Mouse (Mus musculus) cerebellum, adult 9-10 months (tissue): Measurements from ENCODE around the gene C1qtnf2.
A peak's percentile ranks its signal among the peaks of the same experiment; 100 is the strongest.

Source experiments
- DNase-seq: peaks from one replicate; pipeline ENCODE4 v3.0.0; 2022

Gene C1qtnf2

DNA sequence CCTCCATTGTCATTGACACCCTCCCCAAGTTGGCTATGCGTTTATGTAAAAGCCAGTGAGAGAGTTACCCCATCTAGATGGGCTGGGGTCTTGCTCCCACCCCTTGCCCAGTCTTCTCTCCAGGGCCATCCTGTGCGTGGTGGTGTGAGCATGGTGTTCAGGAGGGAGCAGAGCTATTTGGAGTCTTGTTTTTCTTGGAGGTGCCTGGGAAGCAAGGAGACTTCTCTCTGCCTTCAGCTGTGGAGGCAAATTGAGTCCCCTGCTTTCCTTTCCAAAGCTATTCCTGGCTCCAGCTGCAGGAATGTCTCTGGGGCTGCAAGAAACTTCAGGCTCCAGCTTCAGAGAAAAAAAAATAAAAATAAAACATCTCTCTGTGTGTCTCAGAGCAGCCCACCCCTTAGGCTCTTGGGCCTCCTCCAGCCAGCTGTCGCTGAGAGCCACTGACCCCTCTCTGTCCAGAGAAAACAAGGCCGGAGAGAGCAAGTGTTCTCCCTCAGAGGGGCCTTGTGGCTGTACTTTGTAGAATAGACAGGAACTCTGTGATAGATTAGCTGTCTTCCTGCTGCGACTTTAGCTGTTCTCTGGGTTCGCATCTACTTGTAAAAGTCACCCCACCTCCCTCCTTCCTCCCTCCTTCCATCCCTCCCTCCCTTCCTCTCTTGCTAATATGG lies 9.2 kb downstream of the C1qtnf2 start:
- no peak for DNase-seq

DNA sequence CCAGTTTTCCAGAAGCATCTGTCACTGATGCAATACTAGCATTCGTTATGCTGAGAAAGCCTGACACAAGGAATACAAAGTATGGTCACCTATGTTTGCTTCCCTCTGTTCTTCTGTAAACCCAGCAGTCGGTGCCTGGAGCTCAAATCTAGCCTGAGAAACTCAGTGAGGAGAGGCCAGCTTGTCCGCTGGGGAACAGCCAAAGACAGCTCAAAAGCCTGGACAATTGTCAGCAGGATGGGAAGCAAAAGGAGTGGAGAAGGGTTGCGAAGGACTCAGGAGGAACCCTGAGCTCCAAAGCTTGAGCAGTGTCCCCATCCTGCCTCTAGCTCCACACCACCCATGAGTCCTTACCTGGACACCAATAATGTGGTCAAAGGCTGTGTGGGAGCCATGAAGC lies 10.0 kb downstream of the C1qtnf2 start:
- no peak for DNase-seq

- DNase-seq: no peak
Measured at GRCm38 (mm10) chr11:43484652-43485051, 10.6 kb downstream of the C1qtnf2 start.

DNA sequence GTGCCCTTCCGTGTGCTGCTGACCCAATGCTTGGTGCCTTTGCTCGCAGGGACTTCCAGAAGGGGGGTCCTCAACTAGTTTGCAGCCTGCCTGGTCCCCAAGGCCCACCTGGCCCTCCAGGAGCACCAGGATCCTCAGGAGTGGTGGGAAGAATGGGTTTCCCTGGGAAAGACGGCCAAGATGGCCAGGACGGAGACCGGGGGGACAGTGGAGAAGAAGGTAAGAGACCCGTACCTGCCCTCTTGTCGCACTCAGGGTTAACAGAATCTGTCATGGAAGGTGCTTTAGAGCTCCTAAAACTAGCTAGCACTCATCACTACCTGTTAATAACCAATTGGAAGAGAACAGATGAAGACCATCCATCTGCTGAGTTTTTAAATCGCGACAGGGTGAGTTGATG lies 11.8 kb downstream of the C1qtnf2 start:
- DNase-seq: no peak

DNA sequence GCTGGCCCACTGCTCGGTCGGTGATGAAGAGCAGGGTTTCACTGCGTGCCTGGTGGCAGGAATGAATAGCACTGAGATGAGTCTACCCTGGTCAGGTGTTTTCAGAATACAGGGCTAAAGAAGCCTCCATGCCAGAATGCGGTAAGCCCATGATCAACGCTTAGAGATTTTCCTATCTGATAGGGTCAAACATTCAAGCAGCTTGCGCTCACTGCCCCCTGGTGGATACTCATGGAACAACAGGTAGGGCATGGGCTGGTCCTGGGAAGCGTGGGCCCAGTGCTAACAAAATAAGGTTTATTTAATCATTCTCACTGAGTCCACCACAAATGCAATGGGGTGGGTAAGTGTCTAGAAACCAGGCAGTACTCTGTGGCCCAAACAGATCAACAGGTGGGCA lies 18.6 kb downstream of the C1qtnf2 start:
- DNase-seq: peak; percentile 79

DNA sequence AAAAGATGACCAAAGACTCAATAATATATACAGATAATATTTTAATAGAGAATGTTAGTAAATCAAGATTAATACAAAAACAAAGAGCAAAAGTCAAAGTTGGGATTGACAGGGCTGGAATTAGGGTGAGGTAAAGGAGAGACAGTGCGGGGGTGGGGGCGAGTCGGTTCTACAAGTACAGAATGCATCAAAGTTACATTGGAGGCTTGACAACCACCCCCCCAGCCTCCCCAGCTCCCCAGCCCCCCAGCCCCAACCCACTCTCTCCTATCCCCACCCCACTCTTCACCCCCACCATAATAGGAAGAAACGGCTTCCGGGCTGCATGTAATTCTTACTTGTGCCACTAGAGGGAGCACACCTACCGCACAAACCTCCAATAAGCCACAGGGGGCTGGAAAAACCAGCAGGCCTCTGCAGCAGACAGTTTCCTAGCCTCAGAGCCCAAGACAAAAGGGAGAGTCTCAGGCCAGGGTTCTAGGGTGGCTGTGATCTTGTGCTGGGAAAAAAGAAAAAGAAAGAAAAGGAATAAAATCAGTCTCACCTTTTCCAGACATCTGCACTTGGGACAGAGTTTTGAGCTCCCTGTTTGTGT lies 19.8 kb downstream of the C1qtnf2 start:
- DNase-seq: peak; percentile 86

- DNase-seq: no peak
Measured at GRCm38 (mm10) chr11:43495037-43495436, 21.0 kb downstream of the C1qtnf2 start.

DNA sequence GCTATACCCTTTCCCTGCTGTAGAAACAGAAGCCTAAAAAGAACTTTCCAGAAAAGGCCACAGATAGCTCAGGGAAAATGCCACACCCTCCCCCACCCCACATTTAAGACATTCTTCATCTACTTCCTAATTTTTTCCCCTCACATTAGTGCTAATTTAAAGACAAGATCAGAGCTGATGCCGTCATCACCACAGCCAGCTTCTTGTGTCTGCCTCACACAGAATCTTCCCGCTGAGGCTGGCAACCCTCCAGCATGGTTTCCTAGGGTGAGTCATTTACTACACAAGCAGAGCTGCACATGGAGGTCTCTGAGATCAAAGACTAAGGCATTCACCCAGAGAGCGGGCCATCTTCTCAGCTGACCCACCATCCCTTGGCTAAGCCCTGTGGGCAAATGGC lies 21.5 kb downstream of the C1qtnf2 start:
- DNase-seq: no peak

DNA sequence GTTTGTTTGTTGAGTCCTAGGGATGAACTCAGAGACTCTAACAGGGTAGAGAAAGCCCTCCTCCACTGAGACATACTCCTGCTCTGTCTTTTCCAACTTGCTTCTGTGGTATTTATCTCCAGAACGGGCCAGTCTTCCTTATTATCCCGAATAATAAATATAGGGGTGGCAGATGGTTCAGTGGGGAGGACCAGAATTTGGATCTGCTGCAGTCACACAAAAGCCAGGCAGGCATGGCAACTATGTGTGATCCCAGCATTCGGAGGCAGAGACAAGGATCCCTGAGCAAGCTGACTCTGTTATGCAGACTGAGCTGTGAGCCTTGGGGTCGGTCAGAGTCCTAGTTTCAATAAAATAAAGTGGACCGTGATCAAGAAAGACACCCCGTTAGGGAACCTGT lies 27.2 kb downstream of the C1qtnf2 start:
- peak; percentile 14 for DNase-seq

DNA sequence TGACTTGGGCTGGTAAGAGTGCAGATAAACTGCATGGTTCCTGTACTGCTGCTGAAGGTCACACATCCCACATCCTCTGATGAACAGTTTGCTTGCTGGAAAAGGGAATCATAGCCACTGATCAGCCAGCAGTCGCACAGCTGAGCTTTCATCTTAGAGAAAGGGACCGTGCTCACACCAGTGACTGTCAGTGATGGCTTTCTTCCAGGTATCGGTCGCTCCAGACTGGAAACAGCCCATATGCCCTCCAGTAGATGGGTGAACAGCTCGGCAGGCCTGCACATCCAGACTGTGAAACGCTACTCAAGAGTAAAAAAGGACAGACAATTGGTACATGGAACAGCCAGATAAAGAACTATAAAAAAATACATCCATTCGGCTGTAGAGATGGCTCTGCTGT lies 31.1 kb downstream of the C1qtnf2 start:
- DNase-seq: peak; percentile 3

GRCm38 (mm10) chr11:43507976-43508375 lies 33.9 kb downstream of the C1qtnf2 start:
- DNase-seq: no peak

- DNase-seq: no peak
Measured at GRCm38 (mm10) chr11:43509878-43510277, 35.8 kb downstream of the C1qtnf2 start.

DNA sequence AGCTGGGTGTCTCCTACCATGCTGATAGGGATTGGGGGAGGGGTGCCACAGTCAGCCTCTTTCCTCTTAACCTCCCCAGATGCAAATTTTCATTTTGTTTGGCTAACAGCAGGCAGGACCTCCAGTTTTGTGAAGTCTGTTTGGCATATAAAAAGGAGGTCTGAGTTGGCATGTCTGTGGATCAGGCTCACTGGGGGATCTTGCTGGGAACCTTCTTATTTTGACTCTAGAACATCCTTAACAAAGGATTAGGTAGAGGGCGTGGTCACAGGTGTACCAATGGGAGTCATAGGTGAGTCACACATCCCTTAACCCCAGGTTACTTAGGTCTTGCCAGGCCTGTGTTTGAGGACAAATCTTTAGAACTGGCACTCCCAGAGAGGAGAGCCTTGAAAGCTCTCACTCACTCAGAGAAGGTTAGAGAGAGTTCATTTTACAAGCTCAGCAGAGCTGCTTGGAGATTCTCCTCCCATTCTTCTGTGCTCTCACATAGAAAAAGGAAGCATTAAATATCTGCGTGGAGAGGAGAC lies 38.6 kb downstream of the C1qtnf2 start:
- no peak for DNase-seq

DNA sequence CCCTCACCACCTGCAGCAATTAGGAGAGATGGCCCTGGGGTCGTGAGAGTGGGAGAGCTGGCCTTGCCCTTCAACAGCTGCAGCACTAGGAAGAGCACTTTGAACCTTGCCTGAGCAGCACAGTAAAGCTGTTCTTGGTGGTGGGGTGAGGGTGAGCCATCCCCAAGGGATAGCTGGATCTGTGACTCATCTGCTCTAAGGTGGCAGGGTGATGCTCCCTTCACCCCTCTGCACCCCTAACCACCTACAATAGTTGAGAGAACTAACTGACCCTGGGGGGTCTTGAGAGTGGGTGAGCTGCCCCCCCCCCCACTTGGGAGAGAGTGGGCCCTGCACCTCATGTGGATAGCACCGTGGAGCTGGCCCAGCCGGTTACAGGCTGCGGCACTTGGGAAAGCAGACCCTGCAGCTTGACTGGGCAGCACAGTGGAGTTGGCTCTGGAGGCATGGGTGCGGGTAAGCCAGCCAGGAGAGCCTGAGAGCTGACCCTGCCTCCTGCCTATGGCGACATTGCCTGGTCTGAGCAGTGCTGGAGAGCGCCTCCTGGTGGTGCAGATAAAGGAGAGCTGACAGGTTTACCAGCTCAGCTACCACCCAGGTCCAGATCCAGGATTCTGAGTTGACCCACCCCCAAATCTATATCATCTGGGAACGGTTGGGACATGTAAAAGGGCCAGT lies 42.4 kb downstream of the C1qtnf2 start:
- DNase-seq: peak; percentile 60

- peak; percentile 94 for DNase-seq
Measured at GRCm38 (mm10) chr11:43517641-43518040, 43.6 kb downstream of the C1qtnf2 start.

- DNase-seq: peak; percentile 72
Measured at GRCm38 (mm10) chr11:43518086-43518485, 44.0 kb downstream of the C1qtnf2 start.

- DNase-seq: peak; percentile 76
Measured at GRCm38 (mm10) chr11:43518821-43519220, 44.7 kb downstream of the C1qtnf2 start.

DNA sequence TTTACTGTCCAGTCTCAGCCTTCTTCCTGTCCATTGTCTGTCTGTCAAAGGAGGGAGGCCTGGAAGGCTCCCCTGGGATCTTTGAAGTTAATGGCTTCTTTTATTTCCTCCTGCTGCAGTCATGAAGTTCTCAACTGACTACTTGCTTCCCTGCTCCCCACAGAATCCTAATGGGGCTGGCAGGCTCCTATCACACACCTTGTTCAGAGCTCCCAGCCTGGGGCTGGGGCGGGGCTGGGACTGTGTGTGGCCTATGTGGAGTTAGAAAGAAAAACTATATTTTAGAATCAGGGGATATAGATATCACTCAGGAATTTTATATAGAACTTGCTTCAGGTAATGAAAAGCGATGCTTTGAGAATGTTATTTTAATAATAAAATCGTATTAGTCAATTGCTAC lies 46.4 kb downstream of the C1qtnf2 start:
- DNase-seq: no peak

DNA sequence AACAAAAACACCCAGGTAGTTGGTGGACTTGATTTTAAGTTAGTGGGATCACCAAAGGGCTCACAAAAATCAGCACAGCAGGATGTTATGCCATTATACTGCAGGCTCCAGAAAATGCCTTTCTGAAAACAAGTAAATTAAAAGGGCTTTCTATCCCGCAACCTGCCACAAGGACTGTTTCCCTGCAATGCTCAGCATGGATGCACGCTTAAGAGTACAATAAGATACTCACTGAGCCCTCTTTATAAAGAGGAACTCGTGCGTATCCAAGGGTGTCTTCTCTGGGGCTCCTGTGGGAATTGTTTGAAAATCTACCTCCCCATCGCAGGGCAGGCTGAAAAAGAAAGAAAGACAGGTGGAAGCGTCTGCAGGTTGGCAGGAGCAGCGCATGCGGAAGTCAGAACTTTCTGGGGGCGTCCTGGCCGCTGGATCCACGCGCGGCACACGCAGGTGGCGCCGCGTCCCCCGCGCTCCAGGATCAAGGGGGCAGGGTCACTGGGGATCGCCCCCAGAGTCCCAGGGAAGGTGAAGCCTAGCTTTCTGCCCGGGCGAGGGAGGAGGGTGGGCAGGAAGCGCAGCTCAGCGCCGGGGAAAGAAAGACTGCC lies 54.1 kb downstream of the C1qtnf2 start:
- peak; percentile 51 for DNase-seq

- DNase-seq: peak; percentile 69
Measured at GRCm38 (mm10) chr11:43528683-43529499, 54.8 kb downstream of the C1qtnf2 start, which contains the start of gene Ccnjl. Ccnjl (plus strand) TSS chr11:43528784.

GRCm38 (mm10) chr11:43530043-43530442 lies 56.0 kb downstream of the C1qtnf2 start:
- no peak for DNase-seq

- no peak for DNase-seq
Measured at GRCm38 (mm10) chr11:43531619-43532018, 57.5 kb downstream of the C1qtnf2 start.

- no peak for DNase-seq
Measured at GRCm38 (mm10) chr11:43537074-43537473, 63.0 kb downstream of the C1qtnf2 start.
